ENCODE assay signal across 11 mouse cellular contexts in the genomic region with DNA sequence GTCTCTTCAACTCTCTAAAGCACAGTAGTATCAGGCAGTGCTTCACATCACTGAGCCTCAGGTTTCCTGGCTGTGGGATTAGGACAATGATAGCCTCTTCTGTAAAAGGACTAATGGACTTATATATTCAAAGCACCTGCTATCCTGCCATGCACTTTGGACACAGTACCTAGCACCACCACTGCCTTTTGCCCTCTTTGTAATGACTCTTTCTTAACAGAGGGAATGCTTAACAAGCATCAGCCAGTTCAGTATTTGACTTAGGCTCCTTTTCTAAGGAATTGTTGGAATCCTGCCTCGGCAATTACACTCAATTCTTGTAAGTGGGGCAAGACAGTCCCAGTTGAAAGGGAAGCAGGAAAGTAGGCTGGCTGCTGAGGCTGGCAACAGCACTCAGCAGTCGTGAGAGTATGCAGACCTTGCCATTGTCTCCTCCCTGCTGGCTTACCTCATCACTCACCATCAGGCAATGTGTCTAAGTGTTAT.
DNase-seq lines count a peak whose midpoint lies in the region; ATAC-seq and TF ChIP-seq lines count a peak whose summit lies in the region.
"Had no signal": no experiment of that assay in that cellular context is flagged by ENCODE, and none has a peak within 500 bp of the region (broad histone marks: within the 10 kb centered on the region; RNA-seq: fewer than 3 reads in every experiment).

No protein-coding gene starts in this region.

- H3K4me2 ChIP-seq in heart, embryonic 11.5 days = peak overlapping the region; percentile 28

- TF ChIP-seq CTCF in brain, embryonic 14.5 days (IDR thresholded peaks at IDR 0.05; ENCODE audit: borderline replicate concordance, extremely low read depth, insufficient read depth, insufficient read length) = no peak

- no peak for TF ChIP-seq POLR2A in brain, embryonic 14.5 days (IDR thresholded peaks at IDR 0.05; ENCODE audit: borderline replicate concordance, extremely low read depth, insufficient read depth, insufficient read length, poor library complexity, severe bottlenecking)

- no peak for DNase-seq in heart, postnatal 4 days
- DNase-seq in brain, embryonic 14.5 days (ENCODE audit: low read depth) = peak; percentile 75
- peak; percentile 9 for DNase-seq in hindbrain, embryonic 10.5 days (ENCODE audit: low spot score)
- DNase-seq in lung, postnatal 36 days = peak; percentile 64
- DNase-seq in urinary bladder, postnatal 10 days (ENCODE audit: low spot score) = no peak
- no peak for DNase-seq in gastrocnemius, adult 18-20 months (ENCODE audit: low spot score)
- no peak for DNase-seq in limb, embryonic 10.5 days (ENCODE audit: low spot score)

- no peak overlapping the region for H3K4me3 ChIP-seq in heart, embryonic 11.5 days (ENCODE audit: low read depth, low read length)
- no peak overlapping the region for H3K4me3 ChIP-seq in hindbrain, embryonic 10.5 days
- H3K4me3 ChIP-seq in limb, embryonic 10.5 days = no peak overlapping the region
- H3K4me3 ChIP-seq: layer of hippocampus, adult 2 months had no signal

- peaks cover 13% of the 10 kb centered on the region for H3K4me1 ChIP-seq in heart, embryonic 11.5 days (ENCODE audit: control insufficient read depth, insufficient read depth, low read length)
- H3K4me1 ChIP-seq in hindbrain, embryonic 10.5 days (replicated peaks) = peaks cover 5% of the 10 kb centered on the region; the same call in 1 of the 2 replicates
- no peaks in the 10 kb centered on the region for H3K4me1 ChIP-seq in limb, embryonic 10.5 days

- peak overlapping the region; percentile 79 for H3K27ac ChIP-seq in heart, embryonic 11.5 days (ENCODE audit: low read depth, low read length)
- H3K27ac ChIP-seq in hindbrain, embryonic 10.5 days = 0 out of 2 replicates have a peak overlapping the region, but pooled peaks have one; percentile 29
- H3K27ac ChIP-seq in limb, embryonic 10.5 days = no peak overlapping the region
- H3K27ac ChIP-seq: layer of hippocampus, adult 2 months; macrophage had no signal

- H3K9me3 ChIP-seq in heart, embryonic 11.5 days (replicated peaks; ENCODE audit: control insufficient read depth, low read length) = no peaks in the 10 kb centered on the region
- no peaks in the 10 kb centered on the region for H3K9me3 ChIP-seq in hindbrain, embryonic 10.5 days
- no peaks in the 10 kb centered on the region for H3K9me3 ChIP-seq in limb, embryonic 10.5 days (replicated peaks)

- no peaks in the 10 kb centered on the region for H3K36me3 ChIP-seq in heart, embryonic 11.5 days (ENCODE audit: control insufficient read depth, insufficient read depth, low read length)
- no peaks in the 10 kb centered on the region for H3K36me3 ChIP-seq in hindbrain, embryonic 10.5 days
- H3K36me3 ChIP-seq in limb, embryonic 10.5 days = no peaks in the 10 kb centered on the region

- H3K9ac ChIP-seq in heart, embryonic 11.5 days (ENCODE audit: low read depth, low read length) = no peak overlapping the region

- WGBS in heart, embryonic 11.5 days (ENCODE audit: insufficient replicate concordance) = 7% methylated on average over 2 of the region's 2 CpGs
- 19% methylated on average over 2 of the region's 2 CpGs for WGBS in hindbrain, embryonic 10.5 days
- 21% methylated on average over 2 of the region's 2 CpGs for WGBS in limb, embryonic 10.5 days

- H3K27me3 ChIP-seq in heart, embryonic 11.5 days (ENCODE audit: control insufficient read depth, insufficient read depth, low read length) = no peaks in the 10 kb centered on the region
- no peaks in the 10 kb centered on the region for H3K27me3 ChIP-seq in hindbrain, embryonic 10.5 days (ENCODE audit: insufficient read depth, poor library complexity, severe bottlenecking)
- no peaks in the 10 kb centered on the region for H3K27me3 ChIP-seq in limb, embryonic 10.5 days (ENCODE audit: low read depth, poor library complexity, severe bottlenecking)
- H3K27me3 ChIP-seq: CH12.LX had no signal

- peak; percentile 36; the same call in 1 of the 2 replicates for ATAC-seq in heart, embryonic 11.5 days (replicated peaks; ENCODE audit: insufficient number of reproducible peaks, low FRiP score, low TSS enrichment)

Comparison
In these comparisons a context has a peak if more than half of its experiments do, and no peak if none do; other contexts are left out.
1. DNase-seq: peak in brain, embryonic 14.5 days (single experiment), hindbrain, embryonic 10.5 days (single experiment) and lung, postnatal 36 days (single experiment); none in heart, postnatal 4 days (single experiment), urinary bladder, postnatal 10 days (single experiment), gastrocnemius, adult 18-20 months (single experiment) and limb, embryonic 10.5 days (single experiment).